Mouse (Mus musculus): ENCODE measurements at regions not wholly inside any gene's neighbourhood (a gene's known extent, or its start where the extent isn't known, plus 50 kb on each side); places are given as distances from the start of the nearest gene placed in this dataset.
A peak's percentile ranks its signal among the peaks of the same experiment; 100 is the strongest.

- no peak for DNase-seq (ENCODE audit: low spot score)
Measured at GRCm38 (mm10) chr9:118323796-118324195, 154.2 kb upstream of the Eomes start.

- no peak for DNase-seq (ENCODE audit: low spot score)
Measured at GRCm38 (mm10) chr9:118326656-118327055, 151.4 kb upstream of the Eomes start.

- no peak for DNase-seq (ENCODE audit: low spot score)
Measured at GRCm38 (mm10) chr9:118327904-118328303, 150.1 kb upstream of the Eomes start.

- no peak for DNase-seq (ENCODE audit: low spot score)
Measured at GRCm38 (mm10) chr9:118341401-118341800, 136.6 kb upstream of the Eomes start.

GRCm38 (mm10) chr9:118354911-118355310 lies 123.1 kb upstream of the Eomes start:
- DNase-seq (ENCODE audit: low spot score): no peak

GRCm38 (mm10) chr9:118357406-118357805 lies 120.6 kb upstream of the Eomes start:
- no peak for DNase-seq (ENCODE audit: low spot score)

- no peak for DNase-seq (ENCODE audit: low spot score)
Measured at GRCm38 (mm10) chr9:118363929-118364328, 114.1 kb upstream of the Eomes start.

GRCm38 (mm10) chr9:118365431-118365830 lies 112.6 kb upstream of the Eomes start:
- DNase-seq (ENCODE audit: low spot score): no peak

GRCm38 (mm10) chr9:118367314-118367713 lies 110.7 kb upstream of the Eomes start:
- DNase-seq (ENCODE audit: low spot score): no peak

GRCm38 (mm10) chr9:118370581-118370980 lies 107.4 kb upstream of the Eomes start:
- no peak for DNase-seq (ENCODE audit: low spot score)

- no peak for DNase-seq (ENCODE audit: low spot score)
Measured at GRCm38 (mm10) chr9:118374680-118375079, 103.3 kb upstream of the Eomes start.

GRCm38 (mm10) chr9:118379055-118379454 lies 99.0 kb upstream of the Eomes start:
- no peak for DNase-seq (ENCODE audit: low spot score)

- no peak for DNase-seq (ENCODE audit: low spot score)
Measured at GRCm38 (mm10) chr9:118382532-118382931, 95.5 kb upstream of the Eomes start.

- no peak for DNase-seq (ENCODE audit: low spot score)
Measured at GRCm38 (mm10) chr9:118384610-118385009, 93.4 kb upstream of the Eomes start.

GRCm38 (mm10) chr9:118387631-118388030 lies 90.4 kb upstream of the Eomes start:
- no peak for DNase-seq (ENCODE audit: low spot score)

- peak; percentile 18 for DNase-seq (ENCODE audit: low spot score)
Measured at GRCm38 (mm10) chr9:118389481-118390334, 88.3 kb upstream of the Eomes start.

- no peak for DNase-seq (ENCODE audit: low spot score)
Measured at GRCm38 (mm10) chr9:118390679-118391078, 87.3 kb upstream of the Eomes start.

GRCm38 (mm10) chr9:118391715-118392114 lies 86.3 kb upstream of the Eomes start:
- DNase-seq (ENCODE audit: low spot score): no peak

- DNase-seq (ENCODE audit: low spot score): no peak
Measured at GRCm38 (mm10) chr9:118392796-118393195, 85.2 kb upstream of the Eomes start.

GRCm38 (mm10) chr9:118393567-118393966 lies 84.4 kb upstream of the Eomes start:
- no peak for DNase-seq (ENCODE audit: low spot score)

- DNase-seq (ENCODE audit: low spot score): no peak
Measured at GRCm38 (mm10) chr9:118396425-118397053, 81.5 kb upstream of the Eomes start.

GRCm38 (mm10) chr9:118400520-118400919 lies 77.5 kb upstream of the Eomes start:
- DNase-seq (ENCODE audit: low spot score): no peak

GRCm38 (mm10) chr9:118401170-118401569 lies 76.8 kb upstream of the Eomes start:
- DNase-seq (ENCODE audit: low spot score): no peak
